Mouse (Mus musculus): ENCODE results near the gene Tmem268. TPM values are rescaled to one million over a fixed set of nuclear protein-coding genes. Genes with fewer than 3 reads are reported as not detected.
A peak's percentile ranks its signal among the peaks of the same experiment; 100 is the strongest.

The Tmem268 gene
- polyA plus RNA-seq, 1 experiment from 2014 or later, result 9.5 TPM

DNA sequence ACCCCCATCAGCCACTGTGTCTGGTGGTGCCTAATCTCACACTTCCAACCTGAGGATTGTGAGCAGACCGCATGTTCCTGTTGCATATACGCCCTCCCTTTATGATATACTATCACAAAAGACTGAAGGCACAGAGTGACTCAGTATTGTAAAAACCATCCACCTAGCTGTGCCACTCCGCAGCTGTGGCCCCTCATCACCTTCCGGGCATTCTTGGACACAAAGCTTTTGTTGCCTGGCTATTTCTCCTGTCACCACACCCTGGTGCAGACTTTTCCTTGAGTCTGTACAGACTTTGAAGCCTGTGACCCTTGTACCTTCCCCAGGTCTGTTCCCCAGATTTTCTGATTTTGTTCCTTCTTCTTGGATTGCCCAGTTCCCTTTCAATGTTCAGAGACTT, 37.4 kb downstream of the Tmem268 start:
- no peak for ATAC-seq
- DNase-seq (ENCODE audit: low read depth, low spot score), result no peak
- H3K27me3 ChIP-seq, result no peaks in the 10 kb centered on the region
- ChIA-PET POLR2A (no interaction called here), CTCF (interaction anchor here (2.7 kb wide), 1 partner anchor 11 kb away, joined by 6 read pairs; no protein-coding TSS in a partner anchor)
- in situ Hi-C loops (cut with MboI; ENCODE audit: low pct_unique_long_range_greater_than_20kb), result no loop called here
- no peak for TF ChIP-seq CTCF (IDR thresholded peaks at IDR 0.05)

DNA sequence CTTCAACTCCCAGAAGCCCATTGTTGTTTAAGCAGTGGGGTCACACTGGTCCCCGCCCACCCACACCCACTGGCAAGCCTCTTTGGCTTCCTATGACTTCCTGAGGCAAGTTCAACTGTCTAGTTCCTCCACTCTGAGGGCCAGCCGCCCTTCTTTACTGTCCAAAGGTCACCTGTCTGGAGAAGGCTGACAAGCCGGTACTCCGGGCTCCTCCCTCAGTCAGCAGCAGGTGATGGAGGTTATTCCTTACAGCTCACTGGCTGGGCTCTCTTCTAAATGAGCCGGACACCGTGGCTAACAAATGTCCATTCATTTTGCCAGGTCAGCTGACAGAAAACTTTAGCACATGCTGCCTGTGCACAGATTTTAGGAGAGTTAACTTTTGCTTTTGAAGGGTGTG, 42.2 kb downstream of the Tmem268 start:
- in situ Hi-C loops (cut with MboI; ENCODE audit: low pct_unique_long_range_greater_than_20kb), result loop anchor here (5.0 kb wide), 1 partner anchor 88 kb away; no protein-coding TSS in a partner anchor
- DNase-seq (ENCODE audit: low read depth, low spot score) (no peak), ATAC-seq (no peak)
- no peak for TF ChIP-seq CTCF (IDR thresholded peaks at IDR 0.05)
- CTCF ChIA-PET, result no interaction called here
- POLR2A ChIA-PET, result no interaction called here
- H3K27me3 ChIP-seq, result no peaks in the 10 kb centered on the region

DNA sequence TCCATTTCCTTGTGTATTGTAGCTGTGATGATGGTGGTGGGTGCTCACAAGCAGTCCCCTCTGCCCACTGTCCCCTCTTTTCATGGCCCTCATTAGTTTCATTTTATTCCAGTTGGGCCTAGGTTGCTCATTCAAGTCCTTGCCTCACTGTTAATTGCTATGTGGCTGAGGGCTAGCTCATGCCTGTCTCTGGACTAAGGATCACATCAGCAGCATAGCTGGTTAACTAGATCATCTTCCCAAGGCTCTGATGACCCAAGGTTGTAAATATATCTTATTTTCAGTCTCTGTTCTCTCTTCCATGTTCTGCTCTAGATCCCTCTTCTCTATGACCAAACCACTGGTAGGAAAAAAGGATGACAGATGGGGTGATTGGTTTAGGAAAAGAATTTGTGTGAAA, 42.7 kb downstream of the Tmem268 start:
- DNase-seq (ENCODE audit: low read depth, low spot score) (peak; percentile 64), ATAC-seq (peak; percentile 73)
- no peak for TF ChIP-seq CTCF (IDR thresholded peaks at IDR 0.05)
- ChIA-PET POLR2A (no interaction called here), CTCF (no interaction called here)
- in situ Hi-C loops (cut with MboI; ENCODE audit: low pct_unique_long_range_greater_than_20kb), result loop anchor here (5.0 kb wide), 1 partner anchor 89 kb away; no protein-coding TSS in a partner anchor
- H3K27me3 ChIP-seq, result no peaks in the 10 kb centered on the region

DNA sequence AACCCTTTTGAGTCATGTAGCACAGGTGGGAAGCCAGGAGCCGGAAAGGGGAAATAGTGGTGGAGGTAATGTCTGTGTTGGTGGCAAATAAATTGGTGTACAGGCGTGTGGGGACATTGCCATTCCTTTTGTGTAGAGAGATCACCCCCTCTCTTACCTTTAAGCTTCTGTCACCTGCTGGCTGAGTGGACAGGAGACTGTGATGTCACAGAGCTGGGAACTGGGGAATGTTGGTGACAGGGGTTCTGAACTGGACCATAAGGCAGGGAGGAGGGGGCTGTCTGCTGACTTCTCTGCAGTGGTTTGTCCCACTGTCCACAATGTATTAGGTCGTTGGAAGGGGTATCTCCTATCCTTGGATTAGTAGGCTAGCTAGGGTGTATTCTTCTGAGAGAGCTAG, 46.4 kb downstream of the Tmem268 start, which contains the start of gene Gm11213:
Gm11213 (minus strand) TSS at position 317 of the 400 bp plus-strand sequence.
- CTCF ChIA-PET, result no interaction called here
- DNase-seq (ENCODE audit: low read depth, low spot score) (no peak), ATAC-seq (no peak)
- no peak for TF ChIP-seq CTCF (IDR thresholded peaks at IDR 0.05)
- POLR2A ChIA-PET, result no interaction called here
- no peaks in the 10 kb centered on the region for H3K27me3 ChIP-seq
- in situ Hi-C loops (cut with MboI; ENCODE audit: low pct_unique_long_range_greater_than_20kb), result loop anchor here (5.0 kb wide), 1 partner anchor 93 kb away; no protein-coding TSS in a partner anchor

DNA sequence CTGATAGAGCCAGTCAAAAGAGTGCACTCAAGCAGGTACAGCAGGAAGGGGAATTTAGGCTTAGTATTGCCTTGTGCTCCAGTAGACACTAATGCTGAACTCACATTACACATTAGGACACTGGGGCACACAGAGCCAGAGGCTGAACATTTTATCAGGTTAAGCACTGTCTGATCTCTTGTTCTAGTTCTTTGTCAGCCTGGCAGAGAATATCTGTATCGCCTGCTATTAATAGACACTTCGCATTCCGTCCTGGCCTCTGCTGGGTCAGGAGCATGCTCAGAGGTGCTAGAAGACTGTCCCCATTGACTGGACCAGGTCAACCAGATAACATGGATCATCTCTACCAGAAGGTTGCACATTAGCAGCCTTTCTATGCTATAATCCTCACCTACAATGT, 47.0 kb downstream of the Tmem268 start:
- no peaks in the 10 kb centered on the region for H3K27me3 ChIP-seq
- no peak for ATAC-seq
- no peak for TF ChIP-seq CTCF (IDR thresholded peaks at IDR 0.05)
- ChIA-PET POLR2A (no interaction called here), CTCF (no interaction called here)
- no peak for DNase-seq (ENCODE audit: low read depth, low spot score)
- in situ Hi-C loops (cut with MboI; ENCODE audit: low pct_unique_long_range_greater_than_20kb), result no loop called here

GRCm38 (mm10) chr4:63605968-63606367, 47.4 kb downstream of the Tmem268 start:
- POLR2A ChIA-PET, result no interaction called here
- CTCF ChIA-PET, result no interaction called here
- TF ChIP-seq CTCF (IDR thresholded peaks at IDR 0.05), result no peak
- no peak for DNase-seq (ENCODE audit: low read depth, low spot score)
- no peak for ATAC-seq
- in situ Hi-C loops (cut with MboI; ENCODE audit: low pct_unique_long_range_greater_than_20kb), result no loop called here
- no peaks in the 10 kb centered on the region for H3K27me3 ChIP-seq

GRCm38 (mm10) chr4:63608391-63608790, 49.8 kb downstream of the Tmem268 start:
- CTCF ChIA-PET, result no interaction called here
- POLR2A ChIA-PET, result no interaction called here
- DNase-seq (ENCODE audit: low read depth, low spot score) (no peak), ATAC-seq (no peak)
- in situ Hi-C loops (cut with MboI; ENCODE audit: low pct_unique_long_range_greater_than_20kb), result no loop called here
- no peaks in the 10 kb centered on the region for H3K27me3 ChIP-seq
- no peak for TF ChIP-seq CTCF (IDR thresholded peaks at IDR 0.05)

GRCm38 (mm10) chr4:63621861-63622260, 63.3 kb downstream of the Tmem268 start:
- H3K27me3 ChIP-seq, result no peaks in the 10 kb centered on the region
- CTCF ChIA-PET, result interaction anchor here (0.7 to 1.9 kb wide), 6 partner anchors 9 to 219 kb away, joined by 3 to 6 read pairs (median 4); no protein-coding TSS in a partner anchor
- POLR2A ChIA-PET, result no interaction called here
- no peak for ATAC-seq
- no peak for DNase-seq (ENCODE audit: low read depth, low spot score)
- in situ Hi-C loops (cut with MboI; ENCODE audit: low pct_unique_long_range_greater_than_20kb), result loop anchor here (5.0 to 10.0 kb wide), 2 partner anchors 220 to 873 kb away; no protein-coding TSS in a partner anchor
- TF ChIP-seq CTCF (IDR thresholded peaks at IDR 0.05), result peak; percentile 41

GRCm38 (mm10) chr4:63622378-63622835, 63.8 kb downstream of the Tmem268 start, which contains the start of gene Tex48:
Gene Tex48 (minus strand): TSS chr4:63622428.
- TF ChIP-seq CTCF (IDR thresholded peaks at IDR 0.05), result peak; percentile 60
- no peaks in the 10 kb centered on the region for H3K27me3 ChIP-seq
- POLR2A ChIA-PET, result no interaction called here
- in situ Hi-C loops (cut with MboI; ENCODE audit: low pct_unique_long_range_greater_than_20kb), result loop anchor here (5.0 to 10.0 kb wide), 2 partner anchors 220 to 872 kb away; no protein-coding TSS in a partner anchor
- ATAC-seq (no peak), DNase-seq (ENCODE audit: low read depth, low spot score) (no peak)
- CTCF ChIA-PET, result interaction anchor here (1.2 to 1.9 kb wide), 6 partner anchors 8 to 218 kb away, joined by 3 to 6 read pairs (median 4); no protein-coding TSS in a partner anchor

DNA sequence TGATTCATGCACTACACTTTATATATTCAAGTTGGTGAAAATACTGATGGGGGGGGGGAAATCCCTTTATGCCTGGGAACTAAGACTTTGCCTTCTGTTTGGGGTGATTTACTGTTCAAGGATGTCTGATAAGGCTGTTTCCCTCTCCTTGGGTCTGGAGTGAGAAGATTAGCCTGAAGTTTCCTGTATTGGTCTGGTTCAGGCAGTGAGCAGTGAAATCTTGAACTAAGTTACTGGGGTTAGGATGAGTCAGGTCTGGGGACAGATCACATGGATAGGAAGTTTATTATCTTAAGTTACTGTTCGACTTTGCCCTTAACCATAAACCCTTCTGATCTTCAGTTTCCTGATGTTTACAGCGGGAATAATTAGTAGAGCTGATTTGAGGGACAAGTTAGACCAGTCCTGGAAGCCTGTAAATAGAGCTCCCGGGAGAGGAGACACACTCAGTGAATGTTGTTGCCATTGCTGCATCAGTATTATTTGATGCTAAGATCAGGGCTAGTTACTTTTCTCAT, 67.0 kb downstream of the Tmem268 start:
- in situ Hi-C loops (cut with MboI; ENCODE audit: low pct_unique_long_range_greater_than_20kb), result loop anchor here (5.0 to 10.0 kb wide), 2 partner anchors 322 to 869 kb away; no protein-coding TSS in a partner anchor
- H3K27me3 ChIP-seq, result no peaks in the 10 kb centered on the region
- CTCF ChIA-PET, result interaction anchor here (0.8 kb wide), 1 partner anchor 221 kb away, joined by 3 read pairs; no protein-coding TSS in a partner anchor
- ATAC-seq (no peak), DNase-seq (ENCODE audit: low read depth, low spot score) (no peak)
- POLR2A ChIA-PET, result no interaction called here
- TF ChIP-seq CTCF (IDR thresholded peaks at IDR 0.05), result no peak

DNA sequence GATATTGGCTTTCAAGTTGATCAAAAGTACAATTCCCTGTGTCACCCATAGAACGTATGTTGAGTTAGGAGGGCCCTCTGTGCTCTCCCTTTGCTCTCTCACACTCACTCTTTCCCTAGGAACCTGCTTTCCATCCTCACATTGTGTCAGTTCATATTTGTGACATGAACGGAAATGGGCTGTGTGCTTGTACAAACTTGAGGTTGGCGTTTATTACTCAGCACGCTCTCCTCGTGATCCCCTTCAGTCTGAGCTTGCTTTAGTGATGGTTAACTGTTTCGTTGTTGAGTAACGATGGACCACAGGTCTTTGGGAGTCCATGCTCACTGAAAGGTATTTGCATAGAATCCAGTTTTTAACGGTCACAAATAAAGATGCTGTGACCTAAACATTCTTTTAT, 68.5 kb downstream of the Tmem268 start:
- ATAC-seq, result no peak
- no peak for DNase-seq (ENCODE audit: low read depth, low spot score)
- H3K27me3 ChIP-seq, result no peaks in the 10 kb centered on the region
- ChIA-PET CTCF (no interaction called here), POLR2A (no interaction called here)
- in situ Hi-C loops (cut with MboI; ENCODE audit: low pct_unique_long_range_greater_than_20kb), result loop anchor here (5.0 to 10.0 kb wide), 2 partner anchors 320 to 868 kb away; no protein-coding TSS in a partner anchor
- TF ChIP-seq CTCF (IDR thresholded peaks at IDR 0.05), result no peak

Measured in Patski (cell line).